Mouse (Mus musculus) neural tube, embryonic 13.5 days (tissue): ENCODE measurements around the gene Vstm4. TPM values are rescaled to one million over a fixed set of nuclear protein-coding genes. Genes with fewer than 3 reads are reported as not detected.

ENCODE experiments used
- ATAC-seq: fragments of 200-750 bp; cut with Nextera tagmentation; 2 replicates; pipeline ENCODE4 v1.8.0; 2017; ENCODE audit warnings: low read depth, mild to moderate bottlenecking, moderate TSS enrichment, moderate library complexity
- H3K27ac ChIP-seq: fragments of 300-500 bp; sonication (generic); replicated peaks from 2 replicates; pipeline ENCODE4 v1.5.1; 2015; ENCODE audit warnings: moderate library complexity, mild to moderate bottlenecking, inconsistent platforms
- H3K27me3 ChIP-seq: fragments of 300-500 bp; sonication (generic); 2 replicates; pipeline ENCODE4 v1.6.1; 2015; ENCODE audit warnings: mild to moderate bottlenecking, inconsistent platforms
- H3K36me3 ChIP-seq: fragments of 300-500 bp; sonication (generic); 2 replicates; pipeline ENCODE4 v1.6.1; 2015; ENCODE audit warnings: mild to moderate bottlenecking, inconsistent platforms
- H3K4me1 ChIP-seq: fragments of 300-500 bp; sonication (generic); replicated peaks from 2 replicates; pipeline ENCODE4 v1.6.1; 2015; ENCODE audit warnings: inconsistent platforms
- H3K4me2 ChIP-seq: fragments of 300-500 bp; sonication (generic); 2 replicates; pipeline ENCODE4 v1.6.1; 2015; ENCODE audit warnings: inconsistent platforms, mild to moderate bottlenecking, moderate library complexity
- H3K4me3 ChIP-seq: fragments of 300-500 bp; sonication (generic); 2 replicates; pipeline ENCODE4 v1.5.1; 2015; ENCODE audit warnings: mild to moderate bottlenecking, inconsistent platforms
- H3K9ac ChIP-seq: fragments of 300-500 bp; sonication (generic); 2 replicates; pipeline ENCODE4 v1.6.1; 2015; ENCODE audit warnings: moderate library complexity, mild to moderate bottlenecking, inconsistent platforms
- H3K9me3 ChIP-seq: fragments of 300-500 bp; sonication (generic); 2 replicates; pipeline ENCODE4 v1.6.1; 2016; ENCODE audit warnings: inconsistent platforms
- WGBS: fragments of 180-500 bp; shearing (Covaris S2); methylation state at CpG from one replicate; pipeline ENCODE4 v1.1.7; 2015; 5-methylcytosine and 5-hydroxymethylcytosine counted together
- polyA plus RNA-seq: library from polyadenylated mRNA; unstranded; fragments of >200 nt; fragmentation: Nextera tagmentation; extraction: Ambion mirVana; gene quantifications from 2 replicates; pipeline ENCODE4 v1.2.1, GENCODE M21; 2015

Vstm4 gene
- polyA plus RNA-seq, 1 experiment from 2014 or later = 12.2 TPM

- ATAC-seq = peak; percentile 32; the same call in 1 of the 2 replicates
- WGBS = 39% methylated on average over 5 of the region's 5 CpGs
These were observed 103.9 kb downstream of the Vstm4 start for GRCm38 (mm10) chr14:32960481-32960880.

GRCm38 (mm10) chr14:32964742-32965141 is 108.2 kb downstream of the Vstm4 start:
- Histone ChIP-seq H3K4me1 (peaks cover 18% of the 10 kb centered on the region), H3K4me2 (no peak overlapping the region), H3K27ac (no peak overlapping the region), H3K27me3 (no peaks in the 10 kb centered on the region), H3K9me3 (no peaks in the 10 kb centered on the region), H3K36me3 (no peaks in the 10 kb centered on the region), H3K9ac (no peak overlapping the region), H3K4me3 (no peak overlapping the region)
- 83% methylated on average over 10 of the region's 10 CpGs for WGBS
- ATAC-seq = no peak

More at GRCm38 (mm10) chr14:32960481-32960880, 103.9 kb downstream of the Vstm4 start:
- peaks cover 33% of the 10 kb centered on the region for H3K4me1 ChIP-seq
- H3K9ac ChIP-seq = no peak overlapping the region
- H3K36me3 ChIP-seq = no peaks in the 10 kb centered on the region
- H3K27me3 ChIP-seq = no peaks in the 10 kb centered on the region; the same call in 1 of the 2 replicates
- H3K4me2 ChIP-seq = no peak overlapping the region
- H3K9me3 ChIP-seq = no peaks in the 10 kb centered on the region
- no peak overlapping the region for H3K4me3 ChIP-seq
- peak overlapping the region; percentile 39; the same call in 1 of the 2 replicates for H3K27ac ChIP-seq

GRCm38 (mm10) chr14:32970700-32971099 is 114.1 kb downstream of the Vstm4 start:
- no peak for ATAC-seq
- 71% methylated on average over 9 of the region's 9 CpGs for WGBS
- Histone ChIP-seq H3K9ac (no peak overlapping the region), H3K4me1 (no peaks in the 10 kb centered on the region), H3K27ac (no peak overlapping the region), H3K36me3 (no peaks in the 10 kb centered on the region), H3K9me3 (no peaks in the 10 kb centered on the region), H3K4me2 (no peak overlapping the region), H3K4me3 (no peak overlapping the region), H3K27me3 (no peaks in the 10 kb centered on the region)

- no peak overlapping the region for H3K27ac ChIP-seq
- no peak overlapping the region for H3K4me2 ChIP-seq
- H3K36me3 ChIP-seq = no peaks in the 10 kb centered on the region
- no peak overlapping the region for H3K4me3 ChIP-seq
- WGBS = 78% methylated on average over 6 of the region's 6 CpGs
- H3K9me3 ChIP-seq = no peaks in the 10 kb centered on the region
- ATAC-seq = no peak
- H3K27me3 ChIP-seq = peaks cover 35% of the 10 kb centered on the region
- H3K4me1 ChIP-seq = peaks cover 17% of the 10 kb centered on the region; the same call in 1 of the 2 replicates
- no peak overlapping the region for H3K9ac ChIP-seq
These were observed 127.7 kb downstream of the Vstm4 start for GRCm38 (mm10) chr14:32984176-32984738.

- ATAC-seq = no peak
- no peak overlapping the region for H3K27ac ChIP-seq
- H3K4me3 ChIP-seq = no peak overlapping the region
- peaks cover 10% of the 10 kb centered on the region; the same call in 1 of the 2 replicates for H3K4me1 ChIP-seq
- no peaks in the 10 kb centered on the region for H3K9me3 ChIP-seq
- WGBS = 7% methylated on average over 4 of the region's 4 CpGs
- peaks cover 56% of the 10 kb centered on the region for H3K27me3 ChIP-seq
- no peak overlapping the region for H3K4me2 ChIP-seq
- H3K9ac ChIP-seq = no peak overlapping the region
- no peaks in the 10 kb centered on the region for H3K36me3 ChIP-seq
These were observed 130.1 kb downstream of the Vstm4 start for GRCm38 (mm10) chr14:32986659-32987058.

Other genes starting within 250 kb of the Vstm4 start
- gene 3425401B19Rik, start 171.5 kb upstream of the Vstm4 start, polyA plus RNA-seq = 0.15 and 0.40 TPM in 2 replicates
- gene Tmem273, start 70.8 kb upstream of the Vstm4 start, polyA plus RNA-seq = 0.55 and 0.87 TPM in 2 replicates
- 0.10 TPM in 1 of 2 replicates, not detected in the other for gene Fam170b, start 22.8 kb upstream of the Vstm4 start, polyA plus RNA-seq
- 0.25 and 0.63 TPM in 2 replicates for gene Lrrc18, start 134.6 kb downstream of the Vstm4 start, polyA plus RNA-seq